Mouse (Mus musculus) liver, postnatal 0 days (tissue): ENCODE data around the gene Efnb2.

Source experiments
- CTCF ChIP-seq: sonication (generic); IDR thresholded peaks from 2 replicates; pipeline ENCODE4 v1.5.1; 2016; ENCODE audit warnings: antibody characterized with exemption, low read depth
- EP300 ChIP-seq: IDR thresholded peaks from 2 replicates; pipeline ENCODE4 v1.6.1; 2016; ENCODE audit warnings: antibody characterized with exemption, low read depth, mild to moderate bottlenecking

- TF ChIP-seq CTCF (no peak), EP300 (no peak)
These were observed 88.8 kb downstream of the Efnb2 start for GRCm38 (mm10) chr8:8572272-8572671.
